Mouse (Mus musculus) intestine, embryonic 15.5 days (tissue): ENCODE measurements around the gene Lmbr1l. TPM values are rescaled to one million over a fixed set of nuclear protein-coding genes. Genes with fewer than 3 reads are reported as not detected.

Experiments
- ATAC-seq: fragments of 200-750 bp; cut with Nextera tagmentation; 2 replicates; pipeline ENCODE4 v1.8.0; 2017; ENCODE audit warnings: moderate TSS enrichment, moderate library complexity
- H3K27ac ChIP-seq: fragments of 300-500 bp; sonication (generic); 2 replicates; pipeline ENCODE4 v1.5.1; 2015; ENCODE audit warnings: mild to moderate bottlenecking, inconsistent platforms
- H3K27me3 ChIP-seq: fragments of 300-500 bp; sonication (generic); replicated peaks from 2 replicates; pipeline ENCODE4 v1.6.1; 2015; ENCODE audit warnings: inconsistent platforms
- H3K36me3 ChIP-seq: fragments of 300-500 bp; sonication (generic); 2 replicates; pipeline ENCODE4 v1.6.1; 2015; ENCODE audit warnings: inconsistent platforms
- H3K4me1 ChIP-seq: fragments of 300-500 bp; sonication (generic); replicated peaks from 2 replicates; pipeline ENCODE4 v1.6.1; 2015; ENCODE audit warnings: inconsistent platforms
- H3K4me2 ChIP-seq: fragments of 300-500 bp; sonication (generic); replicated peaks from 2 replicates; pipeline ENCODE4 v1.6.1; 2015; ENCODE audit warnings: mild to moderate bottlenecking, inconsistent platforms
- H3K4me3 ChIP-seq: fragments of 300-500 bp; sonication (generic); replicated peaks from 2 replicates; pipeline ENCODE4 v1.5.1; 2015; ENCODE audit warnings: inconsistent platforms
- H3K9ac ChIP-seq: fragments of 300-500 bp; sonication (generic); 2 replicates; pipeline ENCODE4 v1.6.1; 2015; ENCODE audit warnings: inconsistent platforms
- H3K9me3 ChIP-seq: fragments of 300-500 bp; sonication (generic); 2 replicates; pipeline ENCODE4 v1.6.1; 2016; ENCODE audit warnings: inconsistent platforms
- WGBS: fragments of 180-500 bp; shearing (Covaris S2); methylation state at CpG from one replicate; pipeline ENCODE4 v1.1.7; 2015; 5-methylcytosine and 5-hydroxymethylcytosine counted together
- polyA plus RNA-seq: library from polyadenylated mRNA; unstranded; fragments of >200 nt; fragmentation: Nextera tagmentation; extraction: Ambion mirVana; gene quantifications from 2 replicates; pipeline ENCODE4 v1.2.1, GENCODE M21; 2015

Lmbr1l gene
- polyA plus RNA-seq, 1 experiment from 2014 or later, result 18.6 TPM

DNA sequence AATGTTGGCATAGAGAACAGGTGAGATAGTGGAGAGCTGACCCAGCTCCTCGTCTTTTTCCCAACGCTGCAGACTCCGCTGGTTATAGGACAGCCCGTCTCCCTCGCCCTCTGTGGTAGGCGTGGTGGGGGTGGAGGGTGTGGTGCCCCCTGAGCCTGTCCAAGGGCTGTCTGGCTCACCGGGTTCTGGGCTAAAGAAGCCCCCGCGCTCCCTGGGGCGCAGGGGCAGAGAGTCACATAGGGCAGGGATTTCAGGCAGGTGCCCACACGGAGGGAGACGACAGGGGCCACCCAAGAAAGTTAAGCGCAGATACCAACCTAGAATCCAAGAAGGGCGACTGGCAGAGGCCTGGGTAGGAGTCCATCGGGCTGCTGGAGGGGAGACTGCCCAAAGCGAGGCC is 63.8 kb downstream of the Lmbr1l start:
- no peaks in the 10 kb centered on the region for H3K4me1 ChIP-seq
- WGBS, result 90% methylated on average over 16 of the region's 16 CpGs
- no peaks in the 10 kb centered on the region for H3K27me3 ChIP-seq
- H3K9me3 ChIP-seq, result no peaks in the 10 kb centered on the region
- no peak overlapping the region for H3K4me2 ChIP-seq
- peaks cover 84% of the 10 kb centered on the region for H3K36me3 ChIP-seq
- no peak overlapping the region for H3K27ac ChIP-seq
- no peak for ATAC-seq
- H3K4me3 ChIP-seq, result no peak overlapping the region
- H3K9ac ChIP-seq, result no peak overlapping the region

Other genes starting within 250 kb of the Lmbr1l start
- 0.97 and 1.1 TPM in 2 replicates for gene Rnd1, start 240.8 kb downstream of the Lmbr1l start, polyA plus RNA-seq
- gene Ccdc65, start 210.0 kb downstream of the Lmbr1l start, polyA plus RNA-seq, result 0.67 and 0.92 TPM in 2 replicates
- 68.0 and 117 TPM in 2 replicates for gene Fkbp11, start 190.0 kb downstream of the Lmbr1l start, polyA plus RNA-seq
- 39.8 and 43.6 TPM in 2 replicates for gene Arf3, start 155.0 kb downstream of the Lmbr1l start, polyA plus RNA-seq
- gene Wnt10b, start 140.1 kb downstream of the Lmbr1l start, polyA plus RNA-seq, result not detected in 2 replicates
- not detected in 2 replicates for gene Wnt1, start 128.4 kb downstream of the Lmbr1l start, polyA plus RNA-seq
- not detected in 2 replicates for gene Ddn, start 108.7 kb downstream of the Lmbr1l start, polyA plus RNA-seq
- gene Prkag1, start 86.7 kb downstream of the Lmbr1l start, polyA plus RNA-seq, result 88.3 and 89.0 TPM in 2 replicates
- gene Kmt2d, start 47.0 kb downstream of the Lmbr1l start, polyA plus RNA-seq, result 9.6 and 10.4 TPM in 2 replicates
- gene Rhebl1, start 23.7 kb downstream of the Lmbr1l start, polyA plus RNA-seq, result 10.8 and 12.5 TPM in 2 replicates
- gene Dhh, start 19.7 kb downstream of the Lmbr1l start, polyA plus RNA-seq, result 0.96 and 1.1 TPM in 2 replicates
- 1,296 and 1,330 TPM in 2 replicates for gene Tuba1b, start 16.3 kb upstream of the Lmbr1l start, polyA plus RNA-seq
- not detected in 2 replicates for gene Gm49450, start 35.3 kb upstream of the Lmbr1l start, polyA plus RNA-seq
- 981 and 999 TPM in 2 replicates for gene Tuba1a, start 35.5 kb upstream of the Lmbr1l start, polyA plus RNA-seq
- 253 and 271 TPM in 2 replicates for gene Tuba1c, start 111.7 kb upstream of the Lmbr1l start, polyA plus RNA-seq
- 46.9 and 48.1 TPM in 2 replicates for gene Prph, start 136.9 kb upstream of the Lmbr1l start, polyA plus RNA-seq
- gene Troap, start 156.3 kb upstream of the Lmbr1l start, polyA plus RNA-seq, result 24.7 and 25.4 TPM in 2 replicates
- 0.09 TPM in 1 of 2 replicates, not detected in the other for gene C1ql4, start 169.6 kb upstream of the Lmbr1l start, polyA plus RNA-seq
- 37.4 and 39.0 TPM in 2 replicates for gene Dnajc22, start 174.9 kb upstream of the Lmbr1l start, polyA plus RNA-seq
- 26.6 and 34.7 TPM in 2 replicates for gene Spats2, start 207.7 kb upstream of the Lmbr1l start, polyA plus RNA-seq